Mouse (Mus musculus) megakaryocyte, embryonic 14.5 days (primary cell): ENCODE results near the gene Usp28. TPM values are rescaled to one million over a fixed set of nuclear protein-coding genes. Genes with fewer than 3 reads are reported as not detected.

Experiments used
- H3K27me3 ChIP-seq: replicated peaks from 2 replicates; pipeline ENCODE3; 2012; ENCODE audit warnings: inconsistent platforms
- H3K36me3 ChIP-seq: replicated peaks from 2 replicates; pipeline ENCODE3; 2012; ENCODE audit warnings: low read length, inconsistent platforms, mixed read lengths
- H3K4me1 ChIP-seq: 2 replicates; pipeline ENCODE4 v1.6.1; 2012; ENCODE audit warnings: inconsistent platforms
- H3K4me3 ChIP-seq: replicated peaks from 2 replicates; pipeline ENCODE3; 2012; ENCODE audit warnings: moderate library complexity, mild to moderate bottlenecking, inconsistent platforms
- H3K9me3 ChIP-seq: 2 replicates; pipeline ENCODE4 v1.6.1; 2012; ENCODE audit warnings: inconsistent platforms
- FLI1 ChIP-seq: IDR thresholded peaks from 2 replicates; pipeline ENCODE4 v1.6.1; 2012; ENCODE audit warnings: low read length, inconsistent platforms, mixed read lengths
- GATA1 ChIP-seq: IDR thresholded peaks from 3 replicates; pipeline ENCODE4 v1.6.1; 2012; ENCODE audit warnings: mixed read lengths, low read length, inconsistent platforms, borderline replicate concordance
- polyA plus RNA-seq: library from polyadenylated mRNA; stranded (reverse); fragments of >175 nt; gene quantifications from 2 replicates; pipeline ENCODE4 v1.2.3, GENCODE M21; 2012; ENCODE audit warnings: low replicate concordance; ENCODE audit not compliant: insufficient read depth

Usp28 gene
- polyA plus RNA-seq, 1 experiment: 0.96 TPM

DNA sequence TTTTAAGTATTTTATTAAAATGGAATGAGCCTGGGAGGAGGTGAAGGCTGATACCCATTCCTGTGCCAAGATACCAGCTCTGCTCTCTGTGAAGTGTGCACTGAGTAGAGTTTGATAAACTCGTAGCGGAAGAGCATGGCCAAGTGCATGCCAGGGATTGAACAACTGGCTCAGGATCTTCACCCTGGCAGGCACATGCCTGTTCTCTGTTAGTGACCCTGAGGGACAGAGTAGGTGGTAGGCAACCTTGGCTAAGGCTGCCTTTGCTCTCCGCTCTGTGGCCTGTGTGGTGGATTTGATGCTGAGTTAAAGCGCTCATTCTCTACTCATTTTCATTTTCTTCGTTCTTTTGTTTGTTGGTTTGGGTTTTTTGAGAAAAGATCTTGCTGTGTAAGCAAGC lies 36.1 kb downstream of the Usp28 start:
- H3K4me1 ChIP-seq: no peaks in the 10 kb centered on the region; the same call in 1 of the 2 replicates
- no peaks in the 10 kb centered on the region for H3K27me3 ChIP-seq
- H3K36me3 ChIP-seq: peaks cover 28% of the 10 kb centered on the region
- no peak overlapping the region for H3K4me3 ChIP-seq
- no peak for TF ChIP-seq GATA1
- no peak for TF ChIP-seq FLI1
- no peaks in the 10 kb centered on the region for H3K9me3 ChIP-seq

GRCm38 (mm10) chr9:49023956-49024355 lies 38.8 kb downstream of the Usp28 start:
- no peaks in the 10 kb centered on the region for H3K27me3 ChIP-seq
- no peak for TF ChIP-seq FLI1
- peaks cover 43% of the 10 kb centered on the region for H3K36me3 ChIP-seq
- no peaks in the 10 kb centered on the region; the same call in 1 of the 2 replicates for H3K4me1 ChIP-seq
- no peak overlapping the region for H3K4me3 ChIP-seq
- H3K9me3 ChIP-seq: no peaks in the 10 kb centered on the region

DNA sequence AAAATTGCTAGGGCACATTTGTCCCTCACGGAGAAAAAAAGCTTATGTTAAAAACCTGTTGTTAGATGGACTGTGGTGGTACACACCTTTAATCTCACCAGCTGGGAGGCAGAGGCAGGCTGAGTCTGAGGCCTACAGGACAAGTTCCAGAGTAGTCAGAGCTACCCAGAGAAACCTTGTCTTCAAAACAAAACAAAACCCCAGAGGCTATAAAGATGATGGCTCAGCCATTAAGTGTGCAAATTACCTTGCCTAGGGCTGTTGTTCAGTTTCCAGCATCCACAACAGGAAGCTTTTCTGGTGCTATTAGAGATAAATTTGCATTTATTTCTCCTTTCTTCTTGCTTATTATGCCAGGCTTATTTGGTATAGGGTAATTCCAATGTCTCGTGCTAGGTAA lies 39.4 kb downstream of the Usp28 start:
- Histone ChIP-seq H3K36me3 (peaks cover 47% of the 10 kb centered on the region), H3K9me3 (no peaks in the 10 kb centered on the region), H3K27me3 (no peaks in the 10 kb centered on the region), H3K4me3 (no peak overlapping the region), H3K4me1 (no peaks in the 10 kb centered on the region; the same call in 1 of the 2 replicates)
- TF ChIP-seq GATA1: no peak
- no peak for TF ChIP-seq FLI1

DNA sequence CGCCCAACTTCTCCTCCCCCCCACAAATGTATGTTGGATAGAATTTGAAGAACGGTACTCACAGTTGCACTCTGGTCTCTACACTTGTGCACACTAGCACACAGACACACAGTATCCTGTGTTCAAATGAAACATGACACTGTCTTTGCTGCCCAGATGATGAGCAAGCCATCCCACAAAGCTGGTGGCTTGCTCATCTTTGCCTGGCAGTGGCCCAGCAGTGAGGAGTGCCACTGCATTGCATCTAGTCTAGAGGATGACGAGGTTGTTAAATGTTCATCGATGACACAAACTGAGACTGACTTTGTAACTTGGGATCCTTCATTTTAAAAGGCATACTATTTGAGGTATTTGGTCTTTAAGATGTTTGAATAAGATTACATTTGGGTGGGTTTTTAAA lies 49.6 kb downstream of the Usp28 start:
- peaks cover 63% of the 10 kb centered on the region for H3K36me3 ChIP-seq
- no peak for TF ChIP-seq GATA1
- no peak for TF ChIP-seq FLI1

DNA sequence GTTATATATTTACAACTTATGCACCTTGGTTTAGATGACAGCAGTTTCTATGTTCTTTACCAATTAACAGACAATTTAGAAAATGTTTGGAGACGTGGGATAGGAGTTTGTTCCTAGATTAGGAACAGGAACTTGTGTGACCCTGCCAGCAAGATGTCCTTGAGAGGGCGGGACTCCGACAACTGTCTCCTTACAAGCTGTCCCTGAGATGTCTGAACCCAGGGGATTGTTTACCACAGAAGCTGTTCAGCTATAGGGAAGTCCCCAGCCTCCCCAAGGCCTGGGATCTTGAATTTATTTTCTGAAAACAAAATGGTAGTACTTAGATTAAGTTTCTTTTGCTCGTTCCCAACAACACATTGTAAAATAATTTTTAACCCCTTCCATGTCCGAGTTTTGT lies 65.7 kb downstream of the Usp28 start:
- Histone ChIP-seq H3K4me1 (peaks cover 21% of the 10 kb centered on the region), H3K36me3 (no peaks in the 10 kb centered on the region), H3K27me3 (peaks cover 2% of the 10 kb centered on the region), H3K4me3 (no peak overlapping the region), H3K9me3 (no peaks in the 10 kb centered on the region)
- TF ChIP-seq FLI1 (no peak), GATA1 (no peak)

More for the DNA sequence above, 49.6 kb downstream of the Usp28 start:
- no peaks in the 10 kb centered on the region for H3K27me3 ChIP-seq
- H3K4me1 ChIP-seq: no peaks in the 10 kb centered on the region
- H3K4me3 ChIP-seq: no peak overlapping the region
- no peaks in the 10 kb centered on the region for H3K9me3 ChIP-seq

DNA sequence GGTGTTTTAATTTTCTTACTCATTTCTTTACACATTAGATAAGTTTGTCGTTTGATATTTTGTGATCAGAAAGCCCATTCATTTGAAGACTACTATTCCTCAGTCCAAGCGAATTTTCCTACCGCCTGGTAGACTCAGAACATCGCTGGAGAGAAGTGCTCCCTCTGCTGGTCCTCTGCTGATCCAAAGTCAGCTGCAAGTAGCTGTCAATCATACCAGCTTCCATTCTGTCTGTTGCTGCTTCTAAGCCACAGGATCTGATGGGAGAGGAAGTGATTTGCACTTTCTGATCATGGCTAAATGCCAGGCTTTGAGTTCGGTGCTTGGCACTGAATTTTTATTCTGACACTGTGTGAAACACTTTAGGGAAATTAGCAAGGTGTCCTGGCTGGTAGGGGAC lies 66.2 kb downstream of the Usp28 start:
- no peaks in the 10 kb centered on the region for H3K36me3 ChIP-seq
- peaks cover 2% of the 10 kb centered on the region for H3K27me3 ChIP-seq
- TF ChIP-seq GATA1 (no peak), FLI1 (no peak)
- peaks cover 25% of the 10 kb centered on the region for H3K4me1 ChIP-seq
- H3K4me3 ChIP-seq: no peak overlapping the region
- no peaks in the 10 kb centered on the region for H3K9me3 ChIP-seq

GRCm38 (mm10) chr9:49054028-49054427 lies 68.9 kb downstream of the Usp28 start:
- Histone ChIP-seq H3K9me3 (no peaks in the 10 kb centered on the region), H3K36me3 (peaks cover 13% of the 10 kb centered on the region), H3K4me1 (peaks cover 44% of the 10 kb centered on the region), H3K27me3 (no peaks in the 10 kb centered on the region), H3K4me3 (no peak overlapping the region)
- no peak for TF ChIP-seq FLI1
- TF ChIP-seq GATA1: no peak

GRCm38 (mm10) chr9:49055333-49056205 lies 70.4 kb downstream of the Usp28 start, which contains the start of gene Zw10:
Gene Zw10 (plus strand): TSS chr9:49055613.
- H3K36me3 ChIP-seq: peaks cover 25% of the 10 kb centered on the region
- no peaks in the 10 kb centered on the region for H3K27me3 ChIP-seq
- H3K4me3 ChIP-seq: peak within 1 kb of the TSS; percentile 96
- H3K9me3 ChIP-seq: no peaks in the 10 kb centered on the region
- no peak for TF ChIP-seq GATA1
- TF ChIP-seq FLI1: no peak
- H3K4me1 ChIP-seq: peaks cover 36% of the 10 kb centered on the region

DNA sequence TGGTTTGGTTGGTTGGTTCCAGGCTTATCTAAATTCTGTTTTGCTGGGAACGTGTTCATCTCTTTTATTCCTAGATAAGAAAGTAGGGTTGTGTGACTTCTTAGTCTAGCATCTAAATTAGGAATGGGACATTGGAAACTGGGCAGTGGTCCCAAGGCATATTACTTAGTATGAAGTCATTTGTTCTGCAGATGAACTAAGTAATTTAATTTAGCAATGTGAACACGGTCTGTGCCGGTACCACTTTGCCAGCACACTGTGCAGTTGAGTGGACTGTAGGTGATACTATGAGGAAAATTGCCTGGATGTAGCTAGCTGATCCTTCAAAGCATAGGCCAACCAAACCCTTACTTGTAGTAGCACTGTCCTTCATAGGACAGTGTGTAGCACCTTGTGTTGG lies 91.7 kb downstream of the Usp28 start:
- Histone ChIP-seq H3K36me3 (peaks cover 85% of the 10 kb centered on the region), H3K27me3 (no peaks in the 10 kb centered on the region), H3K9me3 (no peaks in the 10 kb centered on the region), H3K4me3 (no peak overlapping the region), H3K4me1 (peaks cover 2% of the 10 kb centered on the region)
- TF ChIP-seq GATA1: no peak
- no peak for TF ChIP-seq FLI1

GRCm38 (mm10) chr9:49081107-49081506 lies 95.9 kb downstream of the Usp28 start, which contains the start of gene Tmprss5:
Gene Tmprss5 (plus strand): TSS chr9:49081260.
- Histone ChIP-seq H3K4me1 (peaks cover 5% of the 10 kb centered on the region), H3K27me3 (no peaks in the 10 kb centered on the region), H3K4me3 (no peak within 1 kb of the TSS), H3K36me3 (peaks cover 60% of the 10 kb centered on the region), H3K9me3 (no peaks in the 10 kb centered on the region)
- TF ChIP-seq GATA1 (no peak), FLI1 (no peak)

- Histone ChIP-seq H3K4me3 (no peak overlapping the region), H3K27me3 (no peaks in the 10 kb centered on the region), H3K36me3 (peaks cover 60% of the 10 kb centered on the region), H3K4me1 (peaks cover 5% of the 10 kb centered on the region), H3K9me3 (no peaks in the 10 kb centered on the region)
- TF ChIP-seq GATA1: no peak
- no peak for TF ChIP-seq FLI1
Measured at GRCm38 (mm10) chr9:49081561-49081960, 96.4 kb downstream of the Usp28 start.
